Mouse (Mus musculus): ENCODE results near the gene Ddn. TPM values are rescaled to one million over a fixed set of nuclear protein-coding genes. Genes with fewer than 3 reads are reported as not detected.
A peak's percentile ranks its signal among the peaks of the same experiment; 100 is the strongest.

Ddn gene
- polyA plus RNA-seq (2015; fragmentation: Nextera tagmentation; extraction: Ambion mirVana) = not detected in 2 replicates

GRCm38 (mm10) chr15:98809390-98809789 lies at the start of gene Ddn:
Gene Ddn (minus strand): TSS chr15:98809490.
- Histone ChIP-seq H3K36me3 (ENCODE audit: control insufficient read depth, insufficient read depth, low read length) (peaks cover 15% of the 10 kb centered on the region; the same call in 1 of the 2 replicates), H3K9me3 (replicated peaks; ENCODE audit: control insufficient read depth, low read length) (no peaks in the 10 kb centered on the region), H3K4me1 (ENCODE audit: control insufficient read depth, insufficient read depth, low read length) (peaks cover 17% of the 10 kb centered on the region), H3K4me2 (ENCODE audit: low read depth, low read length) (peak within 1 kb of the TSS; percentile 66), H3K27ac (ENCODE audit: low read length) (no peak within 1 kb of the TSS), H3K9ac (ENCODE audit: low read length) (no peak within 1 kb of the TSS; the same call in 1 of the 2 replicates), H3K27me3 (ENCODE audit: control insufficient read depth, insufficient read depth, low read length) (peaks cover 54% of the 10 kb centered on the region), H3K4me3 (replicated peaks; ENCODE audit: low read length) (no peak within 1 kb of the TSS)
- WGBS = 58% methylated on average over 3 of the region's 3 CpGs
- no peak for ATAC-seq (ENCODE audit: insufficient read depth, low FRiP score)

DNA sequence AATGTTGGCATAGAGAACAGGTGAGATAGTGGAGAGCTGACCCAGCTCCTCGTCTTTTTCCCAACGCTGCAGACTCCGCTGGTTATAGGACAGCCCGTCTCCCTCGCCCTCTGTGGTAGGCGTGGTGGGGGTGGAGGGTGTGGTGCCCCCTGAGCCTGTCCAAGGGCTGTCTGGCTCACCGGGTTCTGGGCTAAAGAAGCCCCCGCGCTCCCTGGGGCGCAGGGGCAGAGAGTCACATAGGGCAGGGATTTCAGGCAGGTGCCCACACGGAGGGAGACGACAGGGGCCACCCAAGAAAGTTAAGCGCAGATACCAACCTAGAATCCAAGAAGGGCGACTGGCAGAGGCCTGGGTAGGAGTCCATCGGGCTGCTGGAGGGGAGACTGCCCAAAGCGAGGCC lies 44.9 kb upstream of the Ddn start:
- no peaks in the 10 kb centered on the region for H3K9me3 ChIP-seq (replicated peaks; ENCODE audit: control insufficient read depth, low read length)
- no peak overlapping the region for H3K9ac ChIP-seq (ENCODE audit: low read length)
- H3K27ac ChIP-seq (ENCODE audit: low read length) = no peak overlapping the region
- ATAC-seq (ENCODE audit: insufficient read depth, low FRiP score) = no peak
- 85% methylated on average over 16 of the region's 16 CpGs for WGBS
- no peaks in the 10 kb centered on the region for H3K4me1 ChIP-seq (ENCODE audit: control insufficient read depth, insufficient read depth, low read length)
- H3K4me3 ChIP-seq (replicated peaks; ENCODE audit: low read length) = no peak overlapping the region
- no peaks in the 10 kb centered on the region for H3K27me3 ChIP-seq (ENCODE audit: control insufficient read depth, insufficient read depth, low read length)
- H3K4me2 ChIP-seq (ENCODE audit: low read depth, low read length) = no peak overlapping the region
- H3K36me3 ChIP-seq (ENCODE audit: control insufficient read depth, insufficient read depth, low read length) = peaks cover 30% of the 10 kb centered on the region; the same call in 1 of the 2 replicates

DNA sequence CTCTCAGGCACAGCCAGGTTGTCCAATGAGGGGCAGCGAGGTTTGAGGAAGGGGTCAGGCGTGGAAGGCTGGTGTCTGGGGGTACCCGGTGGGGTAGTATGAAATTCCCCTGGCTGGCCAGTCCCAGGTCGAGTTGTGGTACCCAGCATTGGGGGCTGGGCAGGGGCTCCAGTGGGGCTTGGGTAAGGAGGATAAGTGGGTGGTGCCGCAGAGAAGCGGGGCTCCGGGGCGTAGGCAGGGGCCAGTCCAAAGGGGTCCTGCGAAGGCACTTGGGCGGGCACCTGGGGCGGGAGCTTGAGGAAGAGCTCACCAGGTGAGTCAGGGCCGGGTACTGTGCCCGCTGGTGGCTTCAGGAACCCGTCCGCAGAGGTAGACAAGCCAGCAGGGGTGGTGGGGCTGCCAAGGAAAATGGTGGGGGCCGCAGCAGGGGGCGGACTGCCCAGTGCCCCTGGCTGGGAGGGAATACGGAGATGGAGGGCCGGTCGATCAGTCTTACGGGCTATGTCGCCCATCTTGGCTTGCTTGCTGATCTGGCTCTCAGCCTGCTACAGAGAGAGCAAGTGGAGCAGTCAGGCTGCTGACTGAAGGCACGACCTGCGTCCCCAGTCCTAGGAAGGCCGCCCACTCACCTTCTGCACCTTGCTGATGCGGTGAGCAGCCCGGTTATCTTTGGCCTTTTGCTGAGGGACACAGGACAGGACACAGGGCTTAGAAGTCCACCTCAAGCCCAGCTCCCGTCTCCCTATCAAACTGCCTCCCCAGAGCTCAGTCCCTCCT lies 44.1 kb upstream of the Ddn start:
- Histone ChIP-seq H3K27me3 (ENCODE audit: control insufficient read depth, insufficient read depth, low read length) (no peaks in the 10 kb centered on the region), H3K27ac (ENCODE audit: low read length) (no peak overlapping the region), H3K4me2 (ENCODE audit: low read depth, low read length) (no peak overlapping the region), H3K4me3 (replicated peaks; ENCODE audit: low read length) (no peak overlapping the region), H3K9me3 (replicated peaks; ENCODE audit: control insufficient read depth, low read length) (no peaks in the 10 kb centered on the region), H3K36me3 (ENCODE audit: control insufficient read depth, insufficient read depth, low read length) (peaks cover 31% of the 10 kb centered on the region; the same call in 1 of the 2 replicates), H3K4me1 (ENCODE audit: control insufficient read depth, insufficient read depth, low read length) (no peaks in the 10 kb centered on the region), H3K9ac (ENCODE audit: low read length) (no peak overlapping the region)
- no peak for ATAC-seq (ENCODE audit: insufficient read depth, low FRiP score)
- 93% methylated on average over 28 of the region's 28 CpGs for WGBS

DNA sequence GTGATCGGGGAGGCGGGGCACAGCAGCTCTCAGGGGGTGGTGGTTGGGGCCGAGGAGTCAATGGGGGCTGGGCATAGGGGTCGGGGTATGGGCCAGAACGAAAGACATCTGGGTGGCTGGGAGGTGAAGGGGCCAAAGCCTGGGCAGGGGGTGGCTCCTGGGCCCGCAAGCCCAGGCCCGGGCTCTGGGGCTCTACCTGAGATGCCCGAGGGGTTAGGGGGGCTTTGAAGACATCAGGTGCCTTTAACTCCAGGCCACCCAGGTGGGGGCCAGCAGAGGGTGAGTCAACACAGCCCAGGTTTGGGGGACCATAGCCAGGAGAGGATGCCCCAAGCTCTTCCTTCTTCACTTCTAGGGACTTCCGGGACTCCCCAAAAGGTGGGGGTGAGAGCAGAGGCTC lies 43.4 kb upstream of the Ddn start:
- H3K4me1 ChIP-seq (ENCODE audit: control insufficient read depth, insufficient read depth, low read length) = no peaks in the 10 kb centered on the region
- peaks cover 33% of the 10 kb centered on the region; the same call in 1 of the 2 replicates for H3K36me3 ChIP-seq (ENCODE audit: control insufficient read depth, insufficient read depth, low read length)
- WGBS = 88% methylated on average over 9 of the region's 9 CpGs
- H3K4me2 ChIP-seq (ENCODE audit: low read depth, low read length) = no peak overlapping the region
- no peak overlapping the region for H3K27ac ChIP-seq (ENCODE audit: low read length)
- H3K27me3 ChIP-seq (ENCODE audit: control insufficient read depth, insufficient read depth, low read length) = no peaks in the 10 kb centered on the region
- ATAC-seq (ENCODE audit: insufficient read depth, low FRiP score) = no peak
- no peak overlapping the region for H3K9ac ChIP-seq (ENCODE audit: low read length)
- H3K4me3 ChIP-seq (replicated peaks; ENCODE audit: low read length) = no peak overlapping the region
- H3K9me3 ChIP-seq (replicated peaks; ENCODE audit: control insufficient read depth, low read length) = no peaks in the 10 kb centered on the region

- Histone ChIP-seq H3K9me3 (replicated peaks; ENCODE audit: control insufficient read depth, low read length) (no peaks in the 10 kb centered on the region), H3K36me3 (ENCODE audit: control insufficient read depth, insufficient read depth, low read length) (peaks cover 39% of the 10 kb centered on the region; the same call in 1 of the 2 replicates), H3K4me3 (replicated peaks; ENCODE audit: low read length) (no peak overlapping the region), H3K27ac (ENCODE audit: low read length) (no peak overlapping the region), H3K9ac (ENCODE audit: low read length) (no peak overlapping the region), H3K4me1 (ENCODE audit: control insufficient read depth, insufficient read depth, low read length) (no peaks in the 10 kb centered on the region), H3K4me2 (ENCODE audit: low read depth, low read length) (no peak overlapping the region), H3K27me3 (ENCODE audit: control insufficient read depth, insufficient read depth, low read length) (no peaks in the 10 kb centered on the region)
- ATAC-seq (ENCODE audit: insufficient read depth, low FRiP score) = no peak
- 91% methylated on average over 9 of the region's 9 CpGs for WGBS
Measured at GRCm38 (mm10) chr15:98852071-98852470, 42.8 kb upstream of the Ddn start.

DNA sequence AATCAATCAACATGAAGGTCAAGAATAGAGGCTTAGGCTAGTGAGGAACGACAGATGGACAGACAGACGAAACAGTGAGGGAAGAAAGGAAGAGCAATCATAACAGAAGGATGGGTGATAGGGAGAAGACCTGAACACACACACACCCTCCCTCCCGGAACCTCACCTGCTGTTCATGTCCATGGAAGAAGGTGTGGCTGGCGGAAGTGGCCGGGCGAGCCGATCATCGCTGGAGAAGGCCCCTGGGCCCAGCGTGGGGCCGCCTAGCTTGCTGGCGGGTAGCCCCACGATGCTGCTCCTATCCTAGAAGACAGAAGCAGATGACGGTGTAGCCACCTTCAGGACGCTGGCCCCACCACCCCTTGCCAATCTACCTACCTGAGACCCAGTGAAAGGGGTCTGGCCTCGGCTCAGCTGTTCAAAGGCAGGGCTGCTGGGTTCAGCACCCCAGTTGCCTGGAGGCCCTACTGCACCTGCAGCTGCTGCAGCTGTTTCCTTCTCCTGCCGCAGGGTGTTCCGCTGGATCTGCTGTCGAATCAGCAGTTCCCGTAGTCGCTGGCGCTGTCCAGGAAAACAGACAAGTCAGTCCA lies 42.0 kb upstream of the Ddn start:
- Histone ChIP-seq H3K9me3 (replicated peaks; ENCODE audit: control insufficient read depth, low read length) (no peaks in the 10 kb centered on the region), H3K4me3 (replicated peaks; ENCODE audit: low read length) (no peak overlapping the region), H3K9ac (ENCODE audit: low read length) (no peak overlapping the region), H3K27me3 (ENCODE audit: control insufficient read depth, insufficient read depth, low read length) (no peaks in the 10 kb centered on the region), H3K4me2 (ENCODE audit: low read depth, low read length) (no peak overlapping the region), H3K4me1 (ENCODE audit: control insufficient read depth, insufficient read depth, low read length) (no peaks in the 10 kb centered on the region), H3K36me3 (ENCODE audit: control insufficient read depth, insufficient read depth, low read length) (peaks cover 37% of the 10 kb centered on the region; the same call in 1 of the 2 replicates), H3K27ac (ENCODE audit: low read length) (no peak overlapping the region)
- ATAC-seq (ENCODE audit: insufficient read depth, low FRiP score) = no peak
- WGBS = 80% methylated on average over 21 of the region's 21 CpGs

GRCm38 (mm10) chr15:98850668-98851067 lies 41.4 kb upstream of the Ddn start:
- Histone ChIP-seq H3K4me1 (ENCODE audit: control insufficient read depth, insufficient read depth, low read length) (no peaks in the 10 kb centered on the region), H3K9ac (ENCODE audit: low read length) (no peak overlapping the region), H3K9me3 (replicated peaks; ENCODE audit: control insufficient read depth, low read length) (no peaks in the 10 kb centered on the region), H3K36me3 (ENCODE audit: control insufficient read depth, insufficient read depth, low read length) (peaks cover 39% of the 10 kb centered on the region; the same call in 1 of the 2 replicates), H3K27ac (ENCODE audit: low read length) (no peak overlapping the region), H3K4me3 (replicated peaks; ENCODE audit: low read length) (no peak overlapping the region), H3K4me2 (ENCODE audit: low read depth, low read length) (no peak overlapping the region), H3K27me3 (ENCODE audit: control insufficient read depth, insufficient read depth, low read length) (no peaks in the 10 kb centered on the region)
- WGBS = 88% methylated on average over 14 of the region's 14 CpGs
- ATAC-seq (ENCODE audit: insufficient read depth, low FRiP score) = no peak

- H3K9me3 ChIP-seq (replicated peaks; ENCODE audit: control insufficient read depth, low read length) = no peaks in the 10 kb centered on the region
- WGBS = 85% methylated on average over 16 of the region's 16 CpGs
- ATAC-seq (ENCODE audit: insufficient read depth, low FRiP score) = no peak
- H3K4me2 ChIP-seq (ENCODE audit: low read depth, low read length) = no peak overlapping the region
- H3K9ac ChIP-seq (ENCODE audit: low read length) = no peak overlapping the region
- H3K27ac ChIP-seq (ENCODE audit: low read length) = no peak overlapping the region
- H3K36me3 ChIP-seq (ENCODE audit: control insufficient read depth, insufficient read depth, low read length) = peaks cover 39% of the 10 kb centered on the region; the same call in 1 of the 2 replicates
- no peaks in the 10 kb centered on the region for H3K27me3 ChIP-seq (ENCODE audit: control insufficient read depth, insufficient read depth, low read length)
- no peak overlapping the region for H3K4me3 ChIP-seq (replicated peaks; ENCODE audit: low read length)
- no peaks in the 10 kb centered on the region for H3K4me1 ChIP-seq (ENCODE audit: control insufficient read depth, insufficient read depth, low read length)
Measured at GRCm38 (mm10) chr15:98849956-98850600, 40.8 kb upstream of the Ddn start.

DNA sequence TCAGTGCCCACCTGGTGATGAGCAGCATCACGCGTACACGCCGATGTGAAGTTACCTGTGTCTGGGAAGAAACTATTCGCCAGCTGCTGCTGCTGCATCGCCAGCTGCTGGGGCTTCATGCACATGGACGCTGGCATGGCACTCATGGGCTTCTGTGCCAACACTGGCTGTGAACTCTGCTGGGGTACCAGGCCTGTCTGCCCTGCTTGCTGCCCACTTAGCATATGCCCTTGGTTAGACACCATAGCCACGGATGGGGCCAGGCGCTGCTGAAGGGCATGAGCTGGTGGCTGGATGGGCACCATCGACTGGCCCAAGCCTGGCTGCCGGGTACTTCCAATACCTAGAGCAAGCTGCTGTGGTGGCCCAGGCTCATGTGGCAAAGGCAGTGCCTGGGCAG lies 39.9 kb upstream of the Ddn start:
- H3K9ac ChIP-seq (ENCODE audit: low read length) = no peak overlapping the region
- no peak overlapping the region for H3K4me2 ChIP-seq (ENCODE audit: low read depth, low read length)
- H3K4me1 ChIP-seq (ENCODE audit: control insufficient read depth, insufficient read depth, low read length) = no peaks in the 10 kb centered on the region
- WGBS = 93% methylated on average over 11 of the region's 11 CpGs
- H3K27me3 ChIP-seq (ENCODE audit: control insufficient read depth, insufficient read depth, low read length) = no peaks in the 10 kb centered on the region
- no peaks in the 10 kb centered on the region for H3K9me3 ChIP-seq (replicated peaks; ENCODE audit: control insufficient read depth, low read length)
- no peak overlapping the region for H3K4me3 ChIP-seq (replicated peaks; ENCODE audit: low read length)
- no peak for ATAC-seq (ENCODE audit: insufficient read depth, low FRiP score)
- H3K36me3 ChIP-seq (ENCODE audit: control insufficient read depth, insufficient read depth, low read length) = peaks cover 46% of the 10 kb centered on the region
- H3K27ac ChIP-seq (ENCODE audit: low read length) = no peak overlapping the region

Measured in stomach, embryonic 16.5 days (tissue).